Comparison of ENCODE assay signal across 10 mouse cellular contexts in the genomic region with DNA sequence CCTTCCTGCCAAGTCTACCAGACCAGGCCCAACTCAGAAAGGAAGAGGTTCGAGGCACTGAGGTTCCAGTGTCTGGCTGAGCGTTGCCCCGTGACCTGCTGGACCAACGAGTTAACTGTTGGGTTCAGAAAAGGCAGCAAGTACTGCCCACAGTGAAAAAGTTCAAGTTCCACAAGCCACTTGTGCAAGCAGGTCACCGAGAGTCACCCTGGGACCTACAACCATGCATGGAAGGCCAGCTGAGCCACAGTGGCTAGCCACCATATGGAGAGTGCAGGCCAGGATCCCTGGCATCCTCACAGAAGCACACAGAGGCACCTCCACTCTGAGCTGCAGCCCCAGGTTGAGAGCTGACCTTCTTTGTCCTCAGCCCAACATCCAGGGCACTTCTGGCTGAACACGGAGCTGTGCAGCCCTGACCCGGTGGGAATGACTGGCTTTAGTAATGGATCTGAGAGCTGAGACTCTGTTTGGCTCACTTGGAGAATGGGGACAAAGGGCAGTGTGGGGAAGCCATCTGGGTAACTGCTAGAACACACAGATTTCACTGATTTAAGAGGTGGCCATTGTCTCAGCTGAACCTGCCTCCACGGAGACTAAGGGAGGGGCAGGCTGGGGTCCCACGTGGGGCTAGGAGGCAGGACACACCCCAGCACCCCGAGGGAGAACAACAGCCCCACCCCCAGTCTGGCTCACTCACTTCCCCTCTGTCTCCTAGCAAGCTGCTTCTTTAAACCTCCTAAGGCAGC. TPM values are rescaled to one million over a fixed set of nuclear protein-coding genes. Genes with fewer than 3 reads are reported as not detected.
DNase-seq lines count a peak whose midpoint lies in the region; ATAC-seq and TF ChIP-seq lines count a peak whose summit lies in the region.
"Had no signal": no experiment of that assay in that cellular context is flagged by ENCODE, and none has a peak within 500 bp of the region (broad histone marks: within the 10 kb centered on the region; RNA-seq: fewer than 3 reads in every experiment).

No protein-coding gene starts in this region.

- no peaks in the 10 kb centered on the region for H3K27me3 ChIP-seq in kidney, embryonic 16.5 days (ENCODE audit: insufficient read depth, low read length)
- no peaks in the 10 kb centered on the region for H3K27me3 ChIP-seq in spleen, adult 2 months (ENCODE audit: control insufficient read depth, insufficient read depth, low read length)
- H3K27me3 ChIP-seq: lung, embryonic 15.5 days had no signal

- H3K36me3 ChIP-seq in kidney, embryonic 16.5 days (ENCODE audit: insufficient read depth, low read length) = no peaks in the 10 kb centered on the region
- no peaks in the 10 kb centered on the region for H3K36me3 ChIP-seq in spleen, adult 2 months (ENCODE audit: control insufficient read depth, insufficient read depth, low read length)
- H3K36me3 ChIP-seq: lung, embryonic 15.5 days had no signal

- TF ChIP-seq POLR2A in spleen, adult 2 months (IDR thresholded peaks at IDR 0.05; ENCODE audit: low read depth, low read length) = no peak

- H3K9ac ChIP-seq in kidney, embryonic 16.5 days (replicated peaks; ENCODE audit: low read length) = no peak overlapping the region
- H3K9ac ChIP-seq: lung, embryonic 15.5 days had no signal

- DNase-seq in kidney, adult 11 months = peak; percentile 69
- peak; percentile 32 for DNase-seq in ZHBTc4 (ENCODE audit: low read depth, low spot score)
- DNase-seq in forelimb bud, embryonic 11.5 days (ENCODE audit: low read depth, low spot score) = peak; percentile 8
- peak; percentile 30 for DNase-seq in lung, postnatal 10 days
- peak; percentile 47 to 79 for DNase-seq in spleen, adult 2 months (ENCODE audit: low read depth in 1 of 2, low spot score in 2 of 2)
- DNase-seq in T-cell, adult 2 months (ENCODE audit: low spot score) = no peak

- no peak for TF ChIP-seq CTCF in spleen, adult 2 months (IDR thresholded peaks at IDR 0.05; ENCODE audit: extremely low read depth, insufficient read depth, insufficient read length, insufficient replicate concordance)

- WGBS in kidney, embryonic 16.5 days = 40% methylated on average over 10 of the region's 10 CpGs
- 46% methylated on average over 10 of the region's 10 CpGs for WGBS in spleen, adult 2 months

- no peak for ATAC-seq in kidney, embryonic 16.5 days (ENCODE audit: low FRiP score, low TSS enrichment)
- ATAC-seq in erythroid progenitor cell, adult 5-6 weeks (replicated peaks; ENCODE audit: low FRiP score, poor library complexity, severe bottlenecking) = no peak

- no peak overlapping the region for H3K4me2 ChIP-seq in kidney, embryonic 16.5 days (replicated peaks; ENCODE audit: low read depth, low read length)
- H3K4me2 ChIP-seq: lung, embryonic 15.5 days had no signal

- H3K4me1 ChIP-seq in kidney, embryonic 16.5 days (ENCODE audit: insufficient read depth, low read length) = peaks cover 12% of the 10 kb centered on the region
- H3K4me1 ChIP-seq in spleen, adult 2 months (ENCODE audit: control insufficient read depth, insufficient read depth, insufficient read length) = peaks cover 26% of the 10 kb centered on the region; the same call in 1 of the 2 replicates

- no peak overlapping the region for H3K27ac ChIP-seq in kidney, embryonic 16.5 days (ENCODE audit: low read length)
- peak overlapping the region; percentile 24 for H3K27ac ChIP-seq in spleen, adult 2 months (ENCODE audit: insufficient read depth, low read length)
- H3K27ac ChIP-seq: heart, adult 2 months; lung, embryonic 15.5 days had no signal

- H3K4me3 ChIP-seq in kidney, embryonic 16.5 days (ENCODE audit: low read length) = no peak overlapping the region
- no peak overlapping the region for H3K4me3 ChIP-seq in spleen, adult 2 months (ENCODE audit: extremely low read depth, insufficient read depth, insufficient read length)
- H3K4me3 ChIP-seq: heart, adult 2 months; lung, embryonic 15.5 days had no signal

- no peaks in the 10 kb centered on the region for H3K9me3 ChIP-seq in kidney, embryonic 16.5 days (ENCODE audit: low read length)
- H3K9me3 ChIP-seq: lung, embryonic 15.5 days had no signal

RNA-seq across cellular contexts. Expression of a gene that starts 39.8 kb away (rescaled TPM):
- polyA plus RNA-seq in kidney, embryonic 16.5 days (2015; fragmentation: Nextera tagmentation; extraction: Ambion mirVana) = 9.2 and 13.8 TPM in 2 replicates
- 3.5 and 6.2 TPM in 2 replicates for polyA plus RNA-seq in spleen, adult 2 months (2012; rRNA removed)
- 0.72 and 0.84 TPM in 2 replicates for total RNA-seq in erythroid progenitor cell, adult 5-6 weeks (2015; ENCODE audit: low replicate concordance)
- total RNA-seq in erythroid progenitor cell, adult 5-6 weeks (2017; ENCODE audit: low replicate concordance) = 1.2 and 1.7 TPM in 2 replicates
